Mouse (Mus musculus) liver, embryonic 15.5 days (tissue): ENCODE measurements around the gene Mpped1. TPM values are rescaled to one million over a fixed set of nuclear protein-coding genes. Genes with fewer than 3 reads are reported as not detected.

Experiments used
- ATAC-seq: fragments of 200-750 bp; cut with Nextera tagmentation; 2 replicates; pipeline ENCODE4 v1.8.0; 2017; ENCODE audit warnings: moderate number of reproducible peaks, mild to moderate bottlenecking, moderate library complexity; ENCODE audit not compliant: insufficient read depth
- H3K27ac ChIP-seq: fragments of 300-500 bp; sonication (generic); replicated peaks from 2 replicates; pipeline ENCODE4 v1.5.1; 2015; ENCODE audit warnings: mild to moderate bottlenecking, inconsistent platforms
- H3K27me3 ChIP-seq: fragments of 300-500 bp; sonication (generic); 2 replicates; pipeline ENCODE4 v1.6.1; 2015; ENCODE audit warnings: mild to moderate bottlenecking, inconsistent platforms
- H3K36me3 ChIP-seq: fragments of 300-500 bp; sonication (generic); replicated peaks from 2 replicates; pipeline ENCODE4 v1.6.1; 2015; ENCODE audit warnings: moderate library complexity, mild to moderate bottlenecking, inconsistent platforms
- H3K4me1 ChIP-seq: fragments of 300-500 bp; sonication (generic); replicated peaks from 2 replicates; pipeline ENCODE4 v1.6.1; 2015; ENCODE audit warnings: inconsistent platforms
- H3K4me2 ChIP-seq: fragments of 300-500 bp; sonication (generic); 2 replicates; pipeline ENCODE4 v1.6.1; 2015; ENCODE audit warnings: moderate library complexity, mild to moderate bottlenecking, inconsistent platforms
- H3K4me3 ChIP-seq: fragments of 300-500 bp; sonication (generic); replicated peaks from 2 replicates; pipeline ENCODE4 v1.5.1; 2015; ENCODE audit warnings: mild to moderate bottlenecking, inconsistent platforms
- H3K9ac ChIP-seq: fragments of 300-500 bp; sonication (generic); 2 replicates; pipeline ENCODE4 v1.6.1; 2015; ENCODE audit warnings: moderate library complexity, mild to moderate bottlenecking, inconsistent platforms
- H3K9me3 ChIP-seq: fragments of 300-500 bp; sonication (generic); replicated peaks from 2 replicates; pipeline ENCODE4 v1.6.1; 2016; ENCODE audit warnings: inconsistent platforms
- WGBS: fragments of 180-500 bp; shearing (Covaris S2); methylation state at CpG from one replicate; pipeline ENCODE4 v1.1.7; 2015; ENCODE audit warnings: mixed read lengths; ENCODE audit not compliant: insufficient replicate concordance; 5-methylcytosine and 5-hydroxymethylcytosine counted together
- polyA plus RNA-seq: library from polyadenylated mRNA; unstranded; fragments of >200 nt; fragmentation: Nextera tagmentation; extraction: Ambion mirVana; gene quantifications from 2 replicates; pipeline ENCODE4 v1.2.1, GENCODE M21; 2015

Gene Mpped1
- polyA plus RNA-seq, 1 experiment from 2014 or later, result 0.17 TPM

DNA sequence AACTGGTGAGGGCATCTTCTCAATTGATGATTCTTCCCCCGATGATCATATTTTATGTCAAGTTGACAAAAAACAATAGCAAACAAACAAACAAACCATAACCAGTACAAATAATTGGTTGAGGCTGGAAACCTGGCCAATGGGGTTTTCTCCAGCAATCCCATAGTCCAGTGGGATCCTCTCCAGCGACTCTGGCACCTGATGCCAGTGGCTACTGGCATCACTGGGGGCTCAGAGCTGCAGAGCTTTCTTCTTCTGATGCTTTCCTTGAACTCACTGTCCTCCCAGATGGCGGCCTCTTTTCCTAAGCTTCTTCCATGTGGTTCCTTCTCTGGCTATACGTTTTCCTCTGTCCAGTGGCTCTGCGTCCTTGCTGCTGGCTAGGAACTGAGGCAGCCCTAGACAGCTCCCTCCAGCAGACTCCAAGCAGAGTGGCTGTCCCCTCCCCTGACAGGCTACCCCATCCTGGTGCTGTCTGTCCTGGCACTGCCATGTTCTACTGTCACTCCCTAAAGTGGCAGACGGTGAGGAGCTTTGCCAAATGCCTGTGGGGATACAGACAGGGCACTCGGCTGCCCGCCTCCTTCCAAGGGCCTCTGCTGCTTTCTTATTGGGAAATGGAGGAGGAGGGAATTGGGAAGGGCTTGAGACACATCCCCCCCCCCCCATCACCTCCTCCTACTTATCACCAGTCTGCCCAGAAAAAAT lies 7.8 kb upstream of the Mpped1 start:
- WGBS, result 58% methylated on average over 8 of the region's 8 CpGs
- ATAC-seq, result no peak
- no peaks in the 10 kb centered on the region for H3K27me3 ChIP-seq
- H3K9ac ChIP-seq, result no peak overlapping the region
- no peak overlapping the region for H3K4me2 ChIP-seq
- H3K4me1 ChIP-seq, result no peaks in the 10 kb centered on the region
- no peaks in the 10 kb centered on the region for H3K9me3 ChIP-seq
- H3K36me3 ChIP-seq, result no peaks in the 10 kb centered on the region
- no peak overlapping the region for H3K4me3 ChIP-seq
- no peak overlapping the region for H3K27ac ChIP-seq

DNA sequence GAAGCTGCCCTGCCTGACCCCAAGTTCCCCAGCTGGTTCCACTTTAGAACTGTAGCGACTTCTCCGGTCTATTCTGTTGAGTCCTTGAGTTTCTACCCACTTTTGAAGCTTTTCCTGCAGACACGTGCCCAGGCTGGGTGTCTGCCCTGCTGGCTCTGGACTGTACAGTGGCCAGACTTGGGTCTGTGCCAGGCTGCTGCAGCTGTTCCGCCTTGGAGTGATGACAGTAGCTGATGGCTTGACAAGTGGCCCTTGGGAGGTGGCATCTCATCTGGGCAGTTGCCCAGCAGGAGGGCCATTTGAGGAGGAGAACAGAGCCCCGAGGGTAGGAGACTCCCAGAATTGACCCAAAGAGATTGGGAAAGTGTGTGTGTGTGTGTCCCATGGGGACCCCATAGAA lies 6.8 kb upstream of the Mpped1 start:
- Histone ChIP-seq H3K9me3 (no peaks in the 10 kb centered on the region), H3K27ac (no peak overlapping the region), H3K4me1 (no peaks in the 10 kb centered on the region), H3K27me3 (peaks cover 3% of the 10 kb centered on the region), H3K4me3 (no peak overlapping the region), H3K9ac (no peak overlapping the region), H3K36me3 (no peaks in the 10 kb centered on the region), H3K4me2 (no peak overlapping the region)
- 45% methylated on average over 5 of the region's 5 CpGs for WGBS
- no peak for ATAC-seq

DNA sequence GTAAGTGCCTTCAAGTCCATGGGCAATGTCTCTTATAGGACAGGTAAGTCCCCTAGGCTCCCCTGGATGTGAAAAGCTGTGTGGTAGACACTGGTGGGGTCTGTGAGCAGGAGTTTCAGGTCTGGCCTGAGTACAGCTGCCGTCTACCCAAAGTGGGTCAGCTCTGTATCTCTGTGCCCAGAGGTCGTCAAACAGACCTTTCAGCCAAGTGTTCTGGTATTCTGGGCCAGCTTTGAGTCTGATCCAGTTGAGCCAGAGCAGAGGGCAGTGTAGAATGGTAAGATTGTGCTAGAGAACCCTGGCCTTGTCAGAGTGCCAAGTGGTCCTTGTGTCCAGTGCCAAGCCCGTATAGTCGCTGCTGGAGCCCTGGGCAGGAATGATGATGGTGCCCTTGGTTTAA lies 6.3 kb upstream of the Mpped1 start:
- Histone ChIP-seq H3K9me3 (no peaks in the 10 kb centered on the region), H3K4me3 (no peak overlapping the region), H3K4me1 (no peaks in the 10 kb centered on the region), H3K36me3 (no peaks in the 10 kb centered on the region), H3K9ac (no peak overlapping the region), H3K27me3 (peaks cover 8% of the 10 kb centered on the region), H3K27ac (no peak overlapping the region), H3K4me2 (no peak overlapping the region)
- WGBS, result 72% methylated on average over 4 of the region's 4 CpGs
- no peak for ATAC-seq

DNA sequence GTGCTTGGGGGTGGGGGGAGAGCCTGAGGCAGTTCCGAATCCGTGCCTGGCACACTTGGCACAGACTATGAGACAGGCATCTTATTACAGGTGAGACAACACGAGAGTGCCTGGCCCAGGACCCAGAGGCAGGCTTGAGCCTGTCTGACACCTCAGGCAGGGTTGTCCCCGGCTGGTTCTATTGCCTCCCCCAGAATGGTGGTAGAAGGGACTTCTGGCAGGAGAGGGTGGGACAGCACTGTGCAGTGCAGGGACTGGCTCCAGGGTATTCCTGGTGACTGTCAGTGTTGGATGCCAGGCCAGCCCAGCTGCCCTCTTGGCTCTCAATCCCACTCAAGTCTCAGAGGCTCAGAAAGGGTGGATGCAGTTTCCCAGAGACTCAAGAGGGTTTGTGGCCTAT lies 4.3 kb upstream of the Mpped1 start:
- H3K4me2 ChIP-seq, result no peak overlapping the region

DNA sequence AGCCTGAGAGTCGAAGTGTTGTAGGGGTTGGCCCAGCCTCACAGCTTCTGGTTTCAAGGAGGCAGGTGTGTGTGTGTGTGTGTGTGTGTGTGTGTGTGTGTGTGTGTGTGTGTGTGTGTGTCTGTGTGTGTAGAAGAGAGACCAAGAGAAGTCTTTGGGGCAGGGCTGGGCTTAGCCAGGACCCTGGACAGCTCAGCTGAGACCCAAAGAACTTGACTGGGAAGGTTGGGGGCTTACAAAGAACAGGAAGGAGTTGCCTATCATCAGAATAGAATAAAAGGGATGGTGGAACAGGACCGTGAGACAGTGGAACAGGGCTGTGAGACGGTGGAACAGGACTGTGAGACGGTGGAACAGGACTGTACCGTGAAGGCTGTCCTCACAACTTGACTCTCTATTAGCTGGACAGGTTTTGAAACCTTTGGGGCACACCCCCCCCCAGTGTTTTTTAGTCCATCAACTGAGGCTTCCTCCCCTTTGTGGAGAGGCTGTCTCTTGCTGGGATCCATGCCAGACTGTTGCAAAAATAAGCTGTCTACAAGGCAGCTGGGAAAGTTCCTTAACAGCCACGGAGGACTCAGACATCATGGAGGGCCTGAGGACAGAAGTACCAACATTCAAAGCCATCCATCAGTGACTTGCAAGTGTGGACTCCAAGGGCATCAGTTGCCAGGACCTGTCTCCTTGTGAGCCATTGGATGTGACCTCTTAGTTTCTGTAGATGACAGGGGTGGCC lies 2.8 kb upstream of the Mpped1 start:
- 53% methylated on average over 6 of the region's 6 CpGs for WGBS
- H3K4me3 ChIP-seq, result no peak overlapping the region
- no peak overlapping the region for H3K27ac ChIP-seq
- no peaks in the 10 kb centered on the region for H3K36me3 ChIP-seq
- ATAC-seq, result no peak
- H3K9me3 ChIP-seq, result no peaks in the 10 kb centered on the region
- H3K4me1 ChIP-seq, result no peaks in the 10 kb centered on the region
- peaks cover 43% of the 10 kb centered on the region for H3K27me3 ChIP-seq
- H3K9ac ChIP-seq, result no peak overlapping the region
- no peak overlapping the region for H3K4me2 ChIP-seq

More for the DNA sequence above, 4.3 kb upstream of the Mpped1 start:
- H3K4me3 ChIP-seq, result no peak overlapping the region
- no peak for ATAC-seq
- H3K27ac ChIP-seq, result no peak overlapping the region
- H3K27me3 ChIP-seq, result peaks cover 27% of the 10 kb centered on the region
- 51% methylated on average over 4 of the region's 4 CpGs for WGBS
- no peaks in the 10 kb centered on the region for H3K36me3 ChIP-seq
- no peak overlapping the region for H3K9ac ChIP-seq
- no peaks in the 10 kb centered on the region for H3K9me3 ChIP-seq
- no peaks in the 10 kb centered on the region for H3K4me1 ChIP-seq

DNA sequence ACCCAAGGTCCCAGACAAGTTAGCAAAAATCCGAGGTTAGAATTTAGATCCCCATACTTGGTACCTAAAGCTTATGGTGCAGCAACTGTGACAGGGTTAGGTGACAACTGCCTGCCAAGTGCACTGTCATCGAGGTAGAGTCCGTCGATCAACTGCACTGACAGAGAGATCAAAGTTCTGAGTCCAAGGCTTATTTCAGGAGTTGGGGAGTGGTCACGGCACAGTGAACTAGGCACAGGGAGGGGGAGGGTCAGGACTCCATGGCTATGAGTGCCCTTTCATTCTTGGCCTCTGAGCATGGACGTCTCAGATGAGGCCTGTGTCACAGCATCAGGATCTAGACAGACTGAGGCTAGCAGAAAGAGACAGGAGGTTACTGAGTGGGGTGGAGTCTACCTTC lies 1.8 kb upstream of the Mpped1 start:
- H3K4me1 ChIP-seq, result no peaks in the 10 kb centered on the region
- no peak overlapping the region for H3K4me2 ChIP-seq
- peaks cover 51% of the 10 kb centered on the region for H3K27me3 ChIP-seq
- 54% methylated on average over 6 of the region's 6 CpGs for WGBS
- no peak overlapping the region for H3K27ac ChIP-seq
- no peaks in the 10 kb centered on the region for H3K36me3 ChIP-seq
- H3K9ac ChIP-seq, result no peak overlapping the region
- no peak overlapping the region for H3K4me3 ChIP-seq
- no peak for ATAC-seq
- H3K9me3 ChIP-seq, result no peaks in the 10 kb centered on the region

DNA sequence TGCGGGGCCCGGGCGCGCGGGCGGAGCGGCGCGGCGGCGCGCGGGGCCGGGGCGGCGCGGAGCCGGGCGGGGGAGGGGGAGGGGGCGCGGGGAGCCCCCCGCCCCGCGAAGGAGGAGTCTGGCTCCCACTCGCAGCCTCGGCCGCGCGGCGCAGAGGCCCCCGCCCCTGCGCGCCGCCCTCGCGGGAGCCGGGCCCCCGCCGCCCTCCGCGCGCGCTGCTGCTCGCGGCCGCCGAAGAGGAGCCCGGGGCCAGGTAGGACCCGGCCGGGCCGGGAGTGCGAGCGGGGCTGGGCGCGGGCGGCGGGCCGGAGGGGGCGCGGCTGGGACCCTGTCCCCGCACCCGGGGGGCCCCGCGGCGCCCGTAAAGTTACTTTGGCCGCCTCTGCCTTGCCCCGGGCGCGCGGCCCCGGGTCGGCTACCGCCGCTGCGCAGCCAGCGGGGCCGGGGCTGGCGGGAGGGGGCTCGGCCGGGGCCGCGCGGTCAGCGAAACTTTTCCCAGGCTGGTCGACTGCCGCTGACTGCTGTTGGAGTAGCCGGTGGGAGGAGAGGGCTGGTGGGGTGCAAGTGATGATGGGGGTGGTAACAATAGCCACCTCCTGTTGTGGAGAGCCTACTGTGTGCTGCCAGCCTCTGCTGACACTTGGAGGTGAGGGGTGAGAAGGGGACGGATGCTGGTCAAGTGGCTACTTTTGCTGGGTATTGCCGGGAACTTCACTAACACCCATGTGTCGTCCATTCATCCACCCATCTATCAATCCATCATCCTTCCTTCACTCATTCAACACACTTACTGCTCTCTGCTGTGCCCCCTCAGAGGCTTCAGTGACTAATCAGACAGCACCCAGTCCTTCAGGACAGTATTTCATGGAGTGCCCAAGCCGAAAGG lies 831 bp downstream of the Mpped1 start:
- no peaks in the 10 kb centered on the region for H3K4me1 ChIP-seq
- peaks cover 53% of the 10 kb centered on the region for H3K27me3 ChIP-seq
- 0 out of 2 replicates have a peak overlapping the region, but pooled peaks have one; percentile 15 for H3K4me3 ChIP-seq
- ATAC-seq, result no peak
- H3K36me3 ChIP-seq, result no peaks in the 10 kb centered on the region
- WGBS, result 4% methylated on average over 49 of the region's 92 CpGs
- no peak overlapping the region for H3K9ac ChIP-seq
- no peak overlapping the region for H3K27ac ChIP-seq
- H3K4me2 ChIP-seq, result peak overlapping the region; percentile 30; the same call in 1 of the 2 replicates
- no peaks in the 10 kb centered on the region for H3K9me3 ChIP-seq

DNA sequence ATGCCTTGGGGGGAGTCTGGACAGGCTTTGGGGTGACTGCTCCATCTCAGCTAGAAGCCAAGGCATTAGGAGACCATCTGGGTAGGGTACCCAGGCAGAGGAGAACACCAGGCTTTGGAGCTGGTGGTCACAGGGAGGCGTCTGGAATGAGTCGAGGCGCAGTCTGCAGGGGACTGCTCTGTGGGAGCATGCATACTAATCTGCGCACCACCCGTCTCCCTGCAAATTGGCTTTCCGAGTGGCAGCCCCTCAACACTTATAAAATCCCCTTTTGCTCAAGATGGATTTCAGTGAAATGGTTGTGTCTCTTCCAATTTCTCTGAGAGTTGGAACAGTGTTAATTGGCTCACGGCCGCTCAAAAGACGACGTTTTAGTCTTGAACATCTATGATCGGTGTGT lies 2.0 kb downstream of the Mpped1 start:
- no peaks in the 10 kb centered on the region for H3K9me3 ChIP-seq
- ATAC-seq, result no peak
- H3K36me3 ChIP-seq, result no peaks in the 10 kb centered on the region
- H3K9ac ChIP-seq, result no peak overlapping the region
- H3K27ac ChIP-seq, result no peak overlapping the region
- H3K4me1 ChIP-seq, result no peaks in the 10 kb centered on the region
- no peak overlapping the region for H3K4me2 ChIP-seq
- no peak overlapping the region for H3K4me3 ChIP-seq
- 68% methylated on average over 11 of the region's 11 CpGs for WGBS
- peaks cover 53% of the 10 kb centered on the region for H3K27me3 ChIP-seq

DNA sequence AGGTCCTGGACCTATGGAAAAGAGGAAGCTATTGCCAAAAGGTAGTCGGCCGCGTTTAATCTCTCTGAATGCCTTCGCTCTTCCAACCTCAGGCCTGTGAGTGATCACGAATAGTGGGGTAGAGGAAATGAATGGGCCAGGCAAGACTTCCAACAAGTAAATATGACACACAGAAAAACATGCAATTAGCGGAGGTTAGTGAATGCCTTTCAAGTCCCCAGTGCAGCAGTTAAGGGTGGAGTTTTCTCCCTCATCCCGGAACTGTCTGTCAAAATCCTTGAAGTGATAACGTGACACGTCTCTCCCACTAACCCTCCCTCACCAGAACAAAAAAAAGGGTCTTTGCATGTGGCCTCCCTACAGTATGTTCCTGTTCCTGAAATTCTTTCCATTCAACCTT lies 3.0 kb downstream of the Mpped1 start:
- H3K4me3 ChIP-seq, result no peak overlapping the region
- H3K27me3 ChIP-seq, result peaks cover 56% of the 10 kb centered on the region
- no peak for ATAC-seq
- no peaks in the 10 kb centered on the region for H3K4me1 ChIP-seq
- H3K4me2 ChIP-seq, result no peak overlapping the region
- H3K9ac ChIP-seq, result no peak overlapping the region
- H3K36me3 ChIP-seq, result no peaks in the 10 kb centered on the region
- 54% methylated on average over 9 of the region's 9 CpGs for WGBS
- H3K27ac ChIP-seq, result no peak overlapping the region
- H3K9me3 ChIP-seq, result no peaks in the 10 kb centered on the region

DNA sequence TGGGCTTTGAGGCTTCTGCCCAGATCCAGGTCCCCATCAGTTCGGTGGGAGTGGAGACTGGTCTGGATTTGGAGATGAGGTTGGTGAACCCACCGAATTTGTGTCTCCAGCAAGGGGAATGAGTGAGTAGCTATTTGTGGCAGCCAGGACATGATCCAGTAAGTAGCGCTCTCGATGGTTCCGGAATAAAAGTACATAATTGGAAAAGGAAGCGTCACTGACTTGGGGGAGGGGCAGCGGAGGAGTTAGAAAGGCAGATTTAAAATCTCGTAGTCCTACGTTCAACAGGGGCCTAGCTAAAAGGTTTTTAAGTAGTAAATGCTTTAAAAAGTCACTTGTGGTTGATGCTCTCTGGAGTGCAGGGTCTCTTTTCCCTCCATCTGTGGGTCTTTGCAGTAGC lies 5.5 kb downstream of the Mpped1 start:
- no peak overlapping the region for H3K9ac ChIP-seq
- no peak overlapping the region for H3K4me2 ChIP-seq
- H3K4me3 ChIP-seq, result no peak overlapping the region
- H3K36me3 ChIP-seq, result no peaks in the 10 kb centered on the region
- no peaks in the 10 kb centered on the region for H3K9me3 ChIP-seq
- no peak overlapping the region for H3K27ac ChIP-seq
- no peaks in the 10 kb centered on the region for H3K4me1 ChIP-seq
- H3K27me3 ChIP-seq, result peaks cover 32% of the 10 kb centered on the region
- ATAC-seq, result no peak
- WGBS, result 61% methylated on average over 9 of the region's 9 CpGs

DNA sequence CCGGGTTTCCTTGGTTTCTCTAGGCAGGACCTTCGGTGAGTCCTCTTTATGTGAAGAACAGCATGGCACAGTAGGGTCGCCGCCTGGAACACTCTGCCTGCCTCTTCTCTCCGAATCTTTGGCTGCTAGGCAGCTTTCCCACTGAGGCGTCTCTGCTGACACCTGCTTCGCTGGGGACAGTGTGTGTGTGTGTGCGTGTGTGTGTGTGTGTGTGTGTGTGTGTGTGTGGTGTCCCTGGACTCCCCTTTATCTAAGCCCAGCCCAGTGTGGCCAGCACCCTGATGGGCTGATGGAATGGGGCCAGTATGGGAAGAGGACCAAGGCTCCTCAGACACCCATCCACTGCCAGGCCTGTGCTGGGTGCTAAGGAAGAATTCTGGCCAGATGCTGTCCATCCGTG lies 9.8 kb downstream of the Mpped1 start:
- no peak overlapping the region for H3K4me2 ChIP-seq
- peaks cover 7% of the 10 kb centered on the region; the same call in 1 of the 2 replicates for H3K27me3 ChIP-seq
- 64% methylated on average over 9 of the region's 9 CpGs for WGBS
- ATAC-seq, result no peak
- no peak overlapping the region for H3K9ac ChIP-seq
- no peaks in the 10 kb centered on the region for H3K36me3 ChIP-seq
- H3K27ac ChIP-seq, result no peak overlapping the region
- no peaks in the 10 kb centered on the region for H3K9me3 ChIP-seq
- H3K4me1 ChIP-seq, result no peaks in the 10 kb centered on the region
- H3K4me3 ChIP-seq, result no peak overlapping the region
